Mouse (Mus musculus): ENCODE measurements around the gene Zfp94.

GRCm38 (mm10) chr7:24298635-24298972, 17.9 kb downstream of the Zfp94 start:
- TF ChIP-seq MYOD1 (IDR thresholded peaks at IDR 0.05; ENCODE audit: control insufficient read depth in 1 of 3, insufficient read length in 2 of 3, low read depth in 2 of 3) (no peak), POLR2A (IDR thresholded peaks at IDR 0.05; ENCODE audit: insufficient read length, low read depth) (no peak), TCF12 (IDR thresholded peaks at IDR 0.05; ENCODE audit: insufficient read depth, poor library complexity, severe bottlenecking) (no peak), MYOG (IDR thresholded peaks at IDR 0.05; ENCODE audit: control insufficient read depth in 1 of 3, insufficient read depth in 1 of 3, insufficient read length in 2 of 3, low read depth in 2 of 3) (no peak), CEBPB (IDR thresholded peaks at IDR 0.05; ENCODE audit: insufficient read depth, poor library complexity, severe bottlenecking) (no peak)
